Comparison of ENCODE assay signal across 18 mouse cellular contexts in genomic region chr6:140662290-140662689, GRCm38 (mm10). TPM values are rescaled to one million over a fixed set of nuclear protein-coding genes. Genes with fewer than 3 reads are reported as not detected.
DNase-seq lines count a peak whose midpoint lies in the region.
"Had no signal": no experiment of that assay in that cellular context is flagged by ENCODE, and none has a peak within 500 bp of the region (broad histone marks: within the 10 kb centered on the region; RNA-seq: fewer than 3 reads in every experiment).

No protein-coding gene starts in this region.

- no peaks in the 10 kb centered on the region for H3K36me3 ChIP-seq in heart, embryonic 10.5 days
- H3K36me3 ChIP-seq: embryonic facial prominence, embryonic 10.5 days; hindbrain, embryonic 12.5 days; limb, embryonic 10.5 days; liver, embryonic 15.5 days; midbrain, embryonic 15.5 days had no signal

- no peak overlapping the region; the same call in 1 of the 2 replicates for H3K27ac ChIP-seq in heart, embryonic 10.5 days
- H3K27ac ChIP-seq: embryonic facial prominence, embryonic 10.5 days; hindbrain, embryonic 12.5 days; layer of hippocampus, adult 2 months; limb, embryonic 10.5 days; liver, embryonic 15.5 days; macrophage; midbrain, embryonic 15.5 days had no signal

- H3K4me1 ChIP-seq in heart, embryonic 10.5 days: peaks cover 21% of the 10 kb centered on the region

- intact Hi-C loops in heart, postnatal 10 days (cut with DNase I): no loop called here

- H3K4me3 ChIP-seq in heart, embryonic 10.5 days: no peak overlapping the region
- H3K4me3 ChIP-seq: embryonic facial prominence, embryonic 10.5 days; hindbrain, embryonic 12.5 days; layer of hippocampus, adult 2 months; limb, embryonic 10.5 days; liver, embryonic 15.5 days; midbrain, embryonic 15.5 days had no signal

- no peaks in the 10 kb centered on the region for H3K9me3 ChIP-seq in heart, embryonic 10.5 days
- H3K9me3 ChIP-seq: embryonic facial prominence, embryonic 10.5 days; hindbrain, embryonic 12.5 days; limb, embryonic 10.5 days; liver, embryonic 15.5 days; midbrain, embryonic 15.5 days had no signal

- no peaks in the 10 kb centered on the region for H3K27me3 ChIP-seq in heart, embryonic 10.5 days (ENCODE audit: insufficient read depth, poor library complexity, severe bottlenecking)
- H3K27me3 ChIP-seq: hindbrain, embryonic 12.5 days; liver, embryonic 15.5 days; midbrain, embryonic 15.5 days had no signal

- WGBS in heart, embryonic 10.5 days: 77% methylated on average over 6 of the region's 6 CpGs

- DNase-seq in heart, adult 18-20 months: peak; percentile 18 to 19
- DNase-seq in heart, embryonic 10.5 days (ENCODE audit: low spot score): no peak
- DNase-seq in lung, postnatal 10 days: peak; percentile 17
- DNase-seq in lung, postnatal 25 days (ENCODE audit: low spot score): no peak
- peak; percentile 42 for DNase-seq in R1 (ENCODE audit: low read depth, low spot score)
- DNase-seq in heart, postnatal 10 days: peak; percentile 20 to 25
- no peak for DNase-seq in right cerebral cortex, postnatal 4 days
- DNase-seq: cerebellum, adult 11-12 months; forebrain, postnatal 0 days; gastrocnemius, postnatal 14 days; liver had no signal

RNA-seq across cellular contexts. Expression of gene Aebp2, which starts 39.8 kb away (rescaled TPM):
- total RNA-seq in heart, adult 18-20 months (2021): 10 to 100 TPM; 39.3 to 39.6 TPM
- 7.0 and 11.0 TPM in 2 replicates for polyA plus RNA-seq in heart, embryonic 10.5 days (2016; fragmentation: Nextera tagmentation; extraction: Ambion mirVana)
- 10 to 100 TPM; 47.2 to 51.0 TPM for total RNA-seq in heart, postnatal 10 days (2021)

Comparison
In these comparisons a context has a peak if more than half of its experiments do, and no peak if none do; other contexts are left out.
1. DNase-seq: peak in heart, adult 18-20 months (2 of 2), lung, postnatal 10 days (single experiment), R1 (single experiment) and heart, postnatal 10 days (2 of 2); none in heart, embryonic 10.5 days (single experiment), lung, postnatal 25 days (single experiment) and right cerebral cortex, postnatal 4 days (single experiment).